Mouse (Mus musculus) monocyte, adult 5-6 weeks (primary cell): ENCODE measurements around the gene Tgm5. TPM values are rescaled to one million over a fixed set of nuclear protein-coding genes. Genes with fewer than 3 reads are reported as not detected.
"Not testable (repeated sequence)": the region's sequence is repeated elsewhere in the genome, so short reads cannot be mapped to it uniquely, and the experiment has no call there.

Source experiments
- ATAC-seq: fragments of 153-309, 156-312 bp; replicated peaks from 2 replicates; pipeline ENCODE4 v1.8.0; 2017; ENCODE audit warnings: mild to moderate bottlenecking; ENCODE audit not compliant: low TSS enrichment, insufficient number of reproducible peaks, severe bottlenecking, poor library complexity, low FRiP score
- total RNA-seq: library from RNA; stranded (forward); fragments of 200-1000, 200-491, 200-594 nt; gene quantifications from 3 replicates; pipeline ENCODE4 v1.2.3, GENCODE M21; 2017

Tgm5 gene
- total RNA-seq, result not detected in 3 replicates

DNA sequence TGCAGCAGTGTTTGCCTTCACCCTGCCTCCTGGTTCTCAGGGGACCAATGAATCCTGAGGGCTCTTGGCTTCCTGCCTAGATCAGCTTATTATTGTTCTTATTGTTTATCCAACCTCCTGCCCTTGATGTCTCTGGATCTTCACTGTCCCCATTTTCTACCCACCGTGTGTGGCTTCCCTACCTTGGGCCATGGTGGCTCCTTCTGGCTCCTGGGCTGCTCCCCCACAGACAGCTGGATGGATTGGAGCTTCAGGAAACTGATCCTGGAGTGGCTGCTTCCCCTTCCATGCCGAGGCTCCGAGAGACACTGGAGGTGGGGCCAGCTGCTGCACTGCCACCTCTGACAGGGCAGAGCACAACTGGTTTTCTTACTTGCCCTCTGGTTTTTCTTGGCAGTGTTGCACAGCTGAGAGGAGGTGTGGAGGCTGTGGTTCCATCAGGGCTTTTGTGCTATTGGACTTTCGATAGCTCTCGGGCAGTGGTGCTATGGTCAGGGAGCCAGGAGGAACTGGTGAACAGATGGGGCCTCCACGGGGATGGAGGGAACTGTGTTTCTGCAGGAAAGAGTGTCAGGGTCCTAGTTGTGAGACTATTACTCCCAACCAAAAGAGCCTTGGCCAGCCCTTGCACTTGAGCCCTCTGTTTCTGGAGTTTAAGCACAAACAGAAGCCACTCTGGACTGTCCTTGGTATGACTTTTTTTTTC, at the start of gene Tgm5:
Gene Tgm5, minus strand, starts transcription at position 362 of the 706 bp plus-strand sequence.
- no peak for ATAC-seq

DNA sequence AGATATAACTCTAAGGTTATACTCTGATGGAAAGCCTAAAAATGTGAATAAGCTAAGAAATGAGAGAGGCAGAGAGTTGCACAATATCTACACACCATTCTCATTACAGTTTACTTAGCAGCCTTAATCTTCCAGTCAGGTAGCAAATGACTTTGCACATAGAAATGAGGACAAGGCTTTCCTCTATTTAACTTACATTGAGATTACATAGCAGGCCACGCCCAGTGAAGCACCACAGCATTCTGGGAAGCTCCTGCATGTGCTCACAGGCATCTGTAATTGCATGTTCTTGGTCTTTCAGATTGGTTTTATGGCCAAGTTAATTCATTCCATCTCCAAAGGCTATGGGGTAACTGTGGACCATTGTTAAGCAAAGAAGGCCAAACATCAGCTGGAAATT, 47.2 kb upstream of the Tgm5 start:
- no peak for ATAC-seq

DNA sequence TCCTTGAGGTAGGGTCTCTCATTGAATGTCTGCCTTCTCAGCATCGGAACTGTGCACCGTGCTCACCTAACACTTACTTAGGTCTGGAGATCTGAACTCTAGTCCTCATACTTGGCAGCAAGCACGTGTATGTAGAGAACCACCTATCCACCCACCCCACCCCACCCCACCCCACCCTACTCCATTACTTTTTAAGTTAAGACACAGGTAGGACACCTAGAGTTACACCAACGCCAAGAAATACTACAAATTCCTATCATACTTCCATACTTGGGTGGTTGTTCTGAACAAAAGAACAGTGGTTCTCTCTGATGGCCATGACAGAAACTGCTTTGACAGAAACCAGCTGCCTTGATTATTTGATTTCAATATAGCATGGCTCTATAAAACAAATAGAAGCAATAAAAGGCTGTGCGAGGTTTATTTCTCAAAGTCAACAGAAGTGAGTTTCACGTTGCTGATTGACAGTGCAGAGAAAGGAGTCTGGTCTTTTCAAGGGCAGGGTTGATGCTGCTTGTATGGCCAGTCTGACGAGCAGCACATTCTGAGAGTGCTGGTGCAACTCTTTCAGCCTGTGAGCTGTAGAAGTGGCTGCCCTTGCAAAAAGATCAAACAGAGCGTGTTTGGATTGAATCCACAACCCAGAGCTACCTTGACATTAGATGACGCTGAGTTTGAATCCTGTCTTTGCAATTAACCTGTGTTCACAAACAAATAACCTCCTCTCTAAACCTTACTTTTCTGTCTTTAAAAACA, 43.4 kb upstream of the Tgm5 start:
- no peak for ATAC-seq

DNA sequence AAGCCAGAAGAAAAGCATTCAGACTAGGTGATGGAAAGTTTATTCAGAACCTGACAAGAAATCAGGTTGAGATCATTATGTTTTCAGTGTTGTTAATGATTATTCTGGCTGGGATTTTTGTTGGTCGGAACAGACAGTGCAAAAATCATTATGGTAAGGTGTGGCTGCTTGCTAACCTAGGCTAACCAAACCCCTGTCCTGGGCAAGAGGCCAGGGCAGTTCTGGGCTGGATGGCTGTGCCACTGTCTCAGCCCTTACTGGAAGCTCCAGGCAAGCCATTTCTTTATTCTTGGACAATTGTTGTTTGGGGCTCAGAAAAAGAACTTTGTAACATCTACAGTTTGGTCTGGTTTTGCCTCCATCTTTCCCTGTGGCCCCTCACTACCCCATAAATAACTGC, 41.9 kb upstream of the Tgm5 start:
- no peak for ATAC-seq

DNA sequence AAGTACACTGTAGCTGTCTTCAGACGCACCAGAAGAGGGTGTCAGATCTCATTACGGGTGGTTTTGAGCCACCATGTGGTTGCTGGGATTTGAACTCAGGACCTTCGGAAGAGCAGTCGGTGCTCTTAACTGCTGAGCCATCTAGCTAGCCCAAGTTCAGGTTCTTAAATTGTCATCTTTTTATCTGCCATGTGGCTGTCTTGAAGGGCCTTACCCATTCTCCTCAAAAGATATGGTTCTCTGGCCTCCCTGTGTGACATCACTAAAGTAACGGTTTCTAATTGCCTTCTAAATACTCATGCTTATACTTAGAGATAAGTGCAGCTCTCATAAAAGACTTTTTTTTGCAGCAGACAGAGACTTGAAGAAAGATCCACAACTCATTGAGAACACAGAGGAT, 40.7 kb upstream of the Tgm5 start:
- ATAC-seq, result not testable (repeated sequence)

DNA sequence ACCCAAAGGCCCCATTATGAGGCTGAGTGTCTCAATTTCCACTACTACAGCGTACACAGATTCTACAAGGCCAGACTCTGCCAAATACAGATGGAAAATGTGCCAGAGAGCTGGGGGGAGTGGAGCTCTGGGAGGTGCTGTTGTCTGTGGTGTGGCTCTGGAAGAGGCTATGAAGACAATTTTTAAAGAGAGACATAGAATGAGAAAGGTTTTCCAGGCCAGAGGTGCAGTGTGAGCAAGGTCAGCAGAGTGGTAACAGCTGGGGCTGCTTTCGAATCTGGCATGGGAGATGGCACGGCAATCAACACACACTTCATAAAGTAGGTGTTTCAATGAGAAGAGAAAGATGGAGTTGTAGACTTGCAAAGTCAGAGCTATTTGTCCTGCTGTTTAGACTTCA, 33.6 kb upstream of the Tgm5 start:
- no peak for ATAC-seq

DNA sequence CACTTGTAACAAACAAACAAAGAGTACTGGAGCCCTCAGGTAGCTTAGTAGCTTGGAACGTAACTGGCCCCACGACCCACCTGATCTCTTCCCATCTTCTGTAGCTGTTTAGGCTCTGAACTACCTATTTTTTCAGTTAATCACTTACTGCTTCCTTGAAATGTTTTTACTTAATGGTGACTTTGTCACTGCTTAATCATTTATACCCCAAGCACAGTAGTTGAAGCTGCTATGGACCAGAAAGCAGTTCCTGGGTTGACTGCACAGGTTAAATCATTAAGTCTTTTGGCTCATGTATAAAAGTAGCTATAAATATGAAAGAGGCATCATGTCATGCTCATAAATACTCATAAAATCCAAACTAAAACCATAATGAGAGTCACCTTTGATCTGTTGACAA, 29.8 kb upstream of the Tgm5 start:
- ATAC-seq, result no peak

DNA sequence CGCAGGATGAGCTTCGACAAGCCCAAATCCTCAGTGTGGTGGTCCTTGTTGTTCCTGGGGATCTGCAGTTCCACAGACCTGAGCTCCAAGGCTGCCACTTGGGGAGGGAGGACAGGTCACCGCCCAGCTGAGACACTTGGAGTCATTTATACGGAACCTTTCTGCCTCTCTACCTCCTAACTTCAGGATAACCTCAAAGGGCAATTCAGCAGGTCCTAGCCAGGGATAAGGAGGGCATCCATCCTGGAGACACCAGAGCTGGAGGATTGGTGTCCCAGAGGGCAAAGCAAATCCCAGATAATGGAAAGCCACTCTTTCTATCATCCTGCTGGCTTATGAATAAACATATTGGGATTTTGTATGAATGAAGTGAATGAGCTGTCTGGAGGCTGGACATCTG, 24.1 kb upstream of the Tgm5 start, which contains the start of gene Tgm7:
Gene Tgm7, minus strand, starts transcription at position 101 of the 400 bp plus-strand sequence.
- no peak for ATAC-seq

DNA sequence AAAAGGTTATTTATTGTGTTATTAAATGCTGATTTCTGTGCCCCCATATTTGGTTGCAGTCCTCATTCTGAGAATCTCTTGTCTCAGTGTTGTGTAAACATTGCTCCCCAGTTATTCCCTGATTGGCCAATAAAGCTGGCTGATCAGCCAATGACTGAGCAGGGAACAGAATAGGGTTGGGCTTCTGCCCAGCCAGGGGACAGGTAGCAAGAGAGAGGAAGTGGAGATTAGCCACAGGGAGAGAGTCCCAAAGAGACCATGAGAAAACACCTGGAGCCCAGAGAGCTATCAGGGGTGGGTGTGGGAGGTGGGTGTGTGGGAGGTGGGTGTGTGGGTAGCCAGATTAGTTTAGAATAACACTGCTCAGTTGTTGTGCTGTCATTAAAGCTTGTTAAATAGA, 20.3 kb upstream of the Tgm5 start:
- no peak for ATAC-seq

DNA sequence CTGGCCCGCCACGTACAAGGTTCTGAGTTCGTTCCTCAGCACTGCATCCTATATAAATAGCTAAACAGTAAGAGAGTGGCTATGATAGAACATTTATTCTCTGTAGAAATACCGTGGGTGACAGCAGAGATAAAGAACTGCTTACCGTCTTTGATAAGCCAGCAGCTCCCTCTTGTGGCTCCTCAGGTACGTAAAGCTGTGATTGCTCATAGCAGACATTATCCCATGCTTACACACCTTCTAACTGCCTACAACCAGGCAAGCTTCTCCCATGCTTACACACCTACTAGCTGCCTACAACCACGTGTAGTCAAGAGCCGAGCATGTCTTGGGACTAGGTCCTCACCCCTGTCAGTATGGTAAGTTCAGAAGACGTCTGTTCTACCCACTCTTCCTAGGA, 16.4 kb upstream of the Tgm5 start:
- no peak; the same call in 1 of the 2 replicates for ATAC-seq

DNA sequence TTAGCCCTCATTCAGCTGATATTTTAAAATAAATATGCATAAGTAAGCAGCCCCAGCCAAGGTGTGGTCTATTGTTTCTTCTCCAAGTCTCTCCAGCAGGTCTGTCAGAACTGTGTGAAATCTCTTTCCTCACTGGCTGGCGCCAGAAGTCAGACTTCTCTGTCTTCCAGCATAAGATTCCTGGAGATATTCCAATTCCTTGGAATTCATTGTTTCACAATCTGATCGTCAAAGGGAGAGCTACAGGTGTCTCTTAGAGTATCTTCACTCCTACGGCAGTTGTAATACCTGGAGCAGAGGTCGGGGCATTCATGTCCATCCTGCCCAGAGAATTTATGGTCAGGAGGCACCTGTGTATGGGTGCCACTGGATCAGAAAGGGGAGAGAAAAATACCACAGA, 4.1 kb upstream of the Tgm5 start:
- ATAC-seq, result no peak

DNA sequence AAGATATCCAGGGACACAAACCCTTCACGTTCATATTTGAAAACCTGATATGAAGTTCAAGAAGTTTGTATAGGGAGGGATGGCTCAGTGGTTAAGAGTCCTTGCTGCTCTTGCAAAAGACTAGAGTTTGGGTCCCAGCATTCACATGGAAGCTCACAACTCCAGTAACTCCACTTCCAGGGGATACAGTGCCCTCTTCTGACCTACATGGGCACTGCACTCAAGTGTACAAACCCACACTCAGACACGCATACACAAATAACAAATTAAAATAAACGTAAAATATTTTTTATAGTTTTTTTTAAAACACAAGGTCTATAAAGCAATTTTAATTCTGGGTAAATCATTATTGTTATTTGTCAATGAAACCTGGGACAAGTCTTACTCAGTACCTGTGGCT, 2.9 kb upstream of the Tgm5 start:
- no peak for ATAC-seq

DNA sequence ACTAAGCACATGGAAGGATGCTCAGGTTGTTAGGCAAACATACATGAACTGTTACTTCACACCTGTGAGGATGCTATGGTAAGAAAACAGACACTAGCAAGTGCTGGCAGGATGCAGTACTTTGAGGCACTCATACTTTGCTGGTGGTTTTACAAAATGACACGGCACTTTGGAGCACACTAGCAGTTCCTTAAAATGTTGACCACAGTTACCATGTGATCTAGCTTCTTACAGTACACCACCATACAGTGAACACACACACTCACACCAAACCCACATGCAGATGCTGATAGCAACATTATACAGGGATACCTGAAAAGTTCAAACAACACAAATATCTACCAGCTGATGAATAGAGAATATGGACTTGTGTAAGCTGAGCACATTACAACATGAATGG, 3.0 kb downstream of the Tgm5 start:
- ATAC-seq, result peak; percentile 82

DNA sequence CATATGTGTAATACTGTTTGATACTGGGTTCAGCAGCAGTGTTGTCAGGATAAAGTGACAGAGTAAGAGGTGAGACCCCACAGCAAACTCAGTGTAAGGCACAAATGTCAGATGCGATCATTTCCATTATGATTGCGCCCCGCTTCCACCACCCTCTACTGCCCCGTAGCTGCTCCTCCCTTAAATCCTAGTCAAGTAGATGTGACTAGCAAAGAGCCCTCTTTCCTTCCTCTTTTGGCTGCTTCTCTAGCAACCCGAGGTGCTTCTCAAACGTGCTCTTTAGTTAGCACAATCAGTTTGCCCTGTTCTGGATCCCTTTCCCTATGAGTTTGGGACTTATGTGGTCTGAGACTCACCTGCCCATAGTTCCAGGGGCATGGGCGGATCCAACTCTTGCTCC, 10.9 kb downstream of the Tgm5 start:
- no peak for ATAC-seq

DNA sequence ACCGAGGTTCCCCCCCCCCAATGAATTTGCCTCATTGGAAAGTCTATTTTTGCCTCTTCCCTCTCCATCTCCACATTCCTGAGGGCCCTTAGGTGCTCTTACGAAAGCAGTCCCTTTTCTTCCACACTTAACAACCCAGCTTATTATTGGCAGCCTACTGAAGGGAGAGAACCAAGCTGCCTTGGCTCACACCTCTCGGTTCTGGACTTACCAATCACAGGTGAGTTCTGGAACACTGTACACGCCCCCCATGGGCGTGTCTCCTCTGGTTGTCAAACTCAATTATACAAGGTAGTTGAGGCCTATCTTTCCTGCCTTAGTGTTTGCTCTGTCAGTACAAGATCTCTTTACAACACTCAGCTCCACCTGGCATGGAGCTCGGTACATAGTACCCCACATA, 13.8 kb downstream of the Tgm5 start:
- no peak for ATAC-seq

DNA sequence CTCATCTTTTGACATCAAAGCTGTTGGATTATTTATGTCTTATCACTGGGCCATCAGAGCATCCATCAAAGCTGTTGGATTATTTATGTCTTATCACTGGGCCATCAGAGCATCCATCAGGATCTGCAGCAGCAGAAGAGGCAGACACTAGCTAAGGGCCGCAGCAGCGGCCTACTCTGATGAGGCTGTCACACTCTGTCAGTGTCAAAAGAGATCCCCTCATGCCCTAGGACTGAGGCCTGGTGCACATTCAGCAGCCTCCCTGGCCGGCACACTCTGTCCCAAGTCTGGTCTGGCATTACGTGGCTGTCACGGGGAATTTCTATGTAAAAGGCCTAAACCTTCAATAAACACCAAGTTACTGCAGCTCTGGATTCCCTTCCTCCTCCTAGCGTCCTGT, 16.1 kb downstream of the Tgm5 start:
- ATAC-seq, result no peak

DNA sequence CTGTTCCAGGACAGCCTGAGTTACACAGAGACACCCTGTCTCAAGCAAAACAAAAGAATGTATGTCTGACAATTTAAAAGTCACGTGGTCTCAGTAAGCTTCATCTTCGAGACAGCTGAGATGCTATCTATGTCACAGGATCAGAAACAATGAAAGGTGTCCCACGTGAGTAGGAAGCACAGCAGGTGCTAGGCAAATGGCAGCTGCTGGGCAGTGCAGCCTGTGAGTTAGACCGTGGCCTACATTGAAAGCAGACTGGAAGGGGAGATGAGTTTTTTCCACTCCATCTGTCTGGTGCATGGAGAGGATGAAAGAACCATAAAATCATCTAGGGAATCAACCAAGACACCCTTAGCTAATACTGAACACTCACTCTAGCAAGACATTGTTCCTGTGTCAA, 18.5 kb downstream of the Tgm5 start:
- ATAC-seq, result no peak

DNA sequence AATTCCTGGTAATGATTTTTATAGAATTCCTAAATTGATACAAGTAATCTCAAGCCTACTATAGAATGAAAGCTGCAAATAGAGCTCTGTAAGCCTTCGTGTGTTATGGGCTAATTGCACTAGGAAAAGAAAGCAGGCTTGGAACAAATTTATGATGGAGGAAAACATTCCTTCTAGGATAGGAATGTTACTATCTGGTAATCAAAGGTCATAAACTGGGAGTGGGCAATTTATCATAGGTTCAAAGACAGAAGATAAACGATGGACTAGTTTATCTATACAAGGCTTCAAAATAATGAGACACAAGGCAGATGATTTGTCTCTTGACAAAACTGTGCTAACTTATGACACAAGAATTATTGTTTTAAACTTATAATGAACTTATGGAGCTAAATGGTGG, 24.3 kb downstream of the Tgm5 start:
- ATAC-seq, result no peak

DNA sequence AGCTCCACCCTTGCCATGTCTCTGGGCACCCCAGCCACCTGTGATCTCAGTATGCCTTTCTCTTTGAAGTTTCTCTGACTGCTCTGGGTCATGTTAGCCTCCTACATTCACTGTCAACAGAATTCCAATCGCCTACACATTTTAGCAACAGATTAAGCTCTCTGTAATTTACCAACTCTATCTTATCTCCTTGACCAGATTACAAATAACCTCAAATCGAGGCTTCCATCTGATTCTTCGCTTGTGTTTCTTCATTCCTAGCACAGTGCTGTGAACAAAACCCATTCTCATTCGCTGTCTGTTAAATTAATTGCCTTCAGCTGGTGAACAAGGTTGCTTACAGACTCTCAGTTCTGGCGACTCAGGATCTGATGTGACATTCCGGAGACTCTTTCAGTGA, 27.6 kb downstream of the Tgm5 start:
- no peak for ATAC-seq

DNA sequence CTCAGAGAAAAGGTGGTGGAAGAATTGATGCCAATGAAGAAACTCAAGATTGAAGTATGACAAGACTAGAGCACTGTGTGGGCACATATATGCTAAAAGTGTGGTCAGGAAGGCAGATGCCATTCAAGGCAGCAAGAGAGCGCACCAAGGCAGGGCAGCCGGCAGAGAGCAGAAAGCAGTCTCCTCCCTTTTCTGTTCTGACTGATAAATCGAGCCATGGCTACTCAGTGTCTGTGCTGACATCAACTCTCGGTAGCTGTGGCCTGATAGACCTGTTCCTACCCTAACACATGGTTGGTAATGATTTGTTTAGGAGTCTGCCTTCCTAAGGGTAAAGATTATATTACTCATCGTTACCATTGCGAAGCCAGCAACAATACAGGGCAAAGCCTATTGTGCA, 29.7 kb downstream of the Tgm5 start:
- no peak for ATAC-seq
